Mouse (Mus musculus) testis, adult 2 months (tissue): ENCODE measurements around the gene Phactr1.

ENCODE experiments used
- CTCF ChIP-seq: fragments of 200-500 bp; IDR thresholded peaks from 2 replicates; pipeline ENCODE4 v1.5.1; 2012; ENCODE audit warnings: low read depth, mild to moderate bottlenecking, inconsistent platforms, low read length, moderate library complexity; ENCODE audit not compliant: control insufficient read depth, insufficient read depth, insufficient replicate concordance
- POLR2A ChIP-seq: fragments of 200-500 bp; IDR thresholded peaks from 2 replicates; pipeline ENCODE4 v1.6.1; 2012; ENCODE audit warnings: low read depth, mild to moderate bottlenecking, inconsistent platforms, low read length, moderate library complexity; ENCODE audit not compliant: control insufficient read depth

- no peak for TF ChIP-seq CTCF
- TF ChIP-seq POLR2A, result no peak
Observed at GRCm38 (mm10) chr13:42671651-42672290, 8.7 kb upstream of the Phactr1 start.
